Mouse (Mus musculus) ZHBTc4 (cell line): ENCODE measurements around the gene Arhgap42.

Experiments
- DNase-seq: peaks from one replicate; pipeline ENCODE4 v3.0.0-alpha.2; 2011; ENCODE audit warnings: low read depth, low spot score

Gene Arhgap42

GRCm38 (mm10) chr9:9210464-9210863, 28.4 kb downstream of the Arhgap42 start:
- no peak for DNase-seq

- no peak for DNase-seq
Observed at GRCm38 (mm10) chr9:9208205-9208604, 30.7 kb downstream of the Arhgap42 start.

- DNase-seq: no peak
Observed at GRCm38 (mm10) chr9:9207251-9207650, 31.6 kb downstream of the Arhgap42 start.

GRCm38 (mm10) chr9:9200827-9201388, 38.0 kb downstream of the Arhgap42 start:
- no peak for DNase-seq

GRCm38 (mm10) chr9:9199170-9199841, 39.6 kb downstream of the Arhgap42 start:
- DNase-seq: no peak

GRCm38 (mm10) chr9:9198645-9199044, 40.3 kb downstream of the Arhgap42 start:
- DNase-seq: no peak

GRCm38 (mm10) chr9:9196046-9196445, 42.9 kb downstream of the Arhgap42 start:
- no peak for DNase-seq

GRCm38 (mm10) chr9:9194496-9194895, 44.4 kb downstream of the Arhgap42 start:
- no peak for DNase-seq

- no peak for DNase-seq
Observed at GRCm38 (mm10) chr9:9192716-9193115, 46.2 kb downstream of the Arhgap42 start.

GRCm38 (mm10) chr9:9190835-9191234, 48.1 kb downstream of the Arhgap42 start:
- no peak for DNase-seq

GRCm38 (mm10) chr9:9188167-9188566, 50.7 kb downstream of the Arhgap42 start:
- DNase-seq: no peak

- DNase-seq: no peak
Observed at GRCm38 (mm10) chr9:9177745-9178144, 61.2 kb downstream of the Arhgap42 start.

- no peak for DNase-seq
Observed at GRCm38 (mm10) chr9:9174924-9175323, 64.0 kb downstream of the Arhgap42 start.

- DNase-seq: peak; percentile 32
Observed at GRCm38 (mm10) chr9:9174206-9174605, 64.7 kb downstream of the Arhgap42 start.

GRCm38 (mm10) chr9:9173091-9173490, 65.8 kb downstream of the Arhgap42 start:
- DNase-seq: no peak

- DNase-seq: no peak
Observed at GRCm38 (mm10) chr9:9171146-9171816, 67.6 kb downstream of the Arhgap42 start.

GRCm38 (mm10) chr9:9165641-9166063, 73.2 kb downstream of the Arhgap42 start:
- DNase-seq: peak; percentile 23

GRCm38 (mm10) chr9:9160736-9161135, 78.2 kb downstream of the Arhgap42 start:
- DNase-seq: peak; percentile 74

- no peak for DNase-seq
Observed at GRCm38 (mm10) chr9:9158241-9158640, 80.7 kb downstream of the Arhgap42 start.

GRCm38 (mm10) chr9:9157425-9157824, 81.5 kb downstream of the Arhgap42 start:
- no peak for DNase-seq

GRCm38 (mm10) chr9:9154636-9155035, 84.3 kb downstream of the Arhgap42 start:
- no peak for DNase-seq

- DNase-seq: no peak
Observed at GRCm38 (mm10) chr9:9144301-9145121, 94.4 kb downstream of the Arhgap42 start.
